Mouse (Mus musculus): Measurements from ENCODE around the gene Gm38431.

- TF ChIP-seq CTCF (conservative IDR thresholded peaks at IDR 0.05; ENCODE audit: low read length) (no peak), NANOG (IDR thresholded peaks at IDR 0.05; ENCODE audit: borderline replicate concordance, low read length) (no peak)
Measured at GRCm38 (mm10) chr9:21030055-21030600, 61.7 kb downstream of the Gm38431 start.

All from E14TG2a.4 (cell line).